Mouse (Mus musculus) regulatory T cell (primary cell): ENCODE results near the gene Ube2c.

Experiments used
- in situ Hi-C: fragments of 300-600 bp; cut with MboI, MseI; formaldehyde crosslinking; loops from one replicate; pipeline ENCODE4 v1.15.1; 2025; ENCODE audit warnings: high pct_unique_total_duplicates

Gene Ube2c

GRCm38 (mm10) chr2:164769258-164770037 is at the start of gene Ube2c:
Gene Ube2c (plus strand): TSS chr2:164769898.
- in situ Hi-C loops = loop anchor here (10.0 kb wide), 1 partner anchor 705 kb away; no protein-coding TSS in a partner anchor

GRCm38 (mm10) chr2:164723276-164723675 is 46.4 kb upstream of the Ube2c start:
- in situ Hi-C loops = loop anchor here (10.0 kb wide), 1 partner anchor 128 kb away; the partner anchor contains the start of gene Eppin

- in situ Hi-C loops = loop anchor here (10.0 to 25.0 kb wide), 2 partner anchors 131 to 289 kb away; partner anchors contain the start of genes Eppin and Sdc4
These were observed 43.6 kb upstream of the Ube2c start for GRCm38 (mm10) chr2:164725895-164726619.

GRCm38 (mm10) chr2:164731719-164732118 is 38.0 kb upstream of the Ube2c start:
- in situ Hi-C loops = loop anchor here (25.0 kb wide), 1 partner anchor 294 kb away; the partner anchor contains the start of gene Sdc4

- in situ Hi-C loops = loop anchor here (25.0 kb wide), 1 partner anchor 296 kb away; the partner anchor contains the start of gene Sdc4
These were observed 36.4 kb upstream of the Ube2c start for GRCm38 (mm10) chr2:164733259-164733658.

- in situ Hi-C loops = loop anchor here (25.0 kb wide), 1 partner anchor 298 kb away; the partner anchor contains the start of gene Sdc4
These were observed 34.9 kb upstream of the Ube2c start for GRCm38 (mm10) chr2:164734839-164735238.

GRCm38 (mm10) chr2:164735446-164735845 is 34.3 kb upstream of the Ube2c start:
- in situ Hi-C loops = loop anchor here (25.0 kb wide), 1 partner anchor 298 kb away; the partner anchor contains the start of gene Sdc4

GRCm38 (mm10) chr2:164737377-164738090 is 32.2 kb upstream of the Ube2c start:
- in situ Hi-C loops = loop anchor here (25.0 kb wide), 1 partner anchor 300 kb away; the partner anchor contains the start of gene Sdc4

- in situ Hi-C loops = loop anchor here (25.0 kb wide), 1 partner anchor 303 kb away; the partner anchor contains the start of gene Sdc4
These were observed 29.8 kb upstream of the Ube2c start for GRCm38 (mm10) chr2:164739876-164740275.

GRCm38 (mm10) chr2:164744987-164745386 is 24.7 kb upstream of the Ube2c start:
- in situ Hi-C loops = loop anchor here (25.0 kb wide), 1 partner anchor 308 kb away; the partner anchor contains the start of gene Sdc4

- in situ Hi-C loops = loop anchor here (25.0 kb wide), 1 partner anchor 309 kb away; the partner anchor contains the start of gene Sdc4
These were observed 23.7 kb upstream of the Ube2c start, which contains the start of the genes Wfdc3 and Dnttip1 for GRCm38 (mm10) chr2:164745843-164746479. Gene Wfdc3 (minus strand): TSS chr2:164745931. Gene Dnttip1 (plus strand): TSS chr2:164745983.

GRCm38 (mm10) chr2:164746693-164747092 is 23.0 kb upstream of the Ube2c start:
- in situ Hi-C loops = loop anchor here (25.0 kb wide), 1 partner anchor 309 kb away; the partner anchor contains the start of gene Sdc4

GRCm38 (mm10) chr2:164748191-164748590 is 21.5 kb upstream of the Ube2c start:
- in situ Hi-C loops = loop anchor here (25.0 kb wide), 1 partner anchor 311 kb away; the partner anchor contains the start of gene Sdc4

- in situ Hi-C loops = loop anchor here (25.0 kb wide), 1 partner anchor 312 kb away; the partner anchor contains the start of gene Sdc4
These were observed 20.7 kb upstream of the Ube2c start for GRCm38 (mm10) chr2:164748991-164749390.

- in situ Hi-C loops = no loop called here
These were observed 17.2 kb upstream of the Ube2c start for GRCm38 (mm10) chr2:164752454-164752853.

GRCm38 (mm10) chr2:164754105-164754504 is 15.6 kb upstream of the Ube2c start:
- in situ Hi-C loops = no loop called here

- in situ Hi-C loops = no loop called here
These were observed 14.9 kb upstream of the Ube2c start for GRCm38 (mm10) chr2:164754800-164755199.

- in situ Hi-C loops = no loop called here
These were observed 11.9 kb upstream of the Ube2c start for GRCm38 (mm10) chr2:164757841-164758240.

GRCm38 (mm10) chr2:164758692-164759091 is 11.0 kb upstream of the Ube2c start:
- in situ Hi-C loops = no loop called here
